Mouse (Mus musculus) liver, adult 2 months (tissue): ENCODE results near the gene Dok5.

Experiments used
- CTCF ChIP-seq: fragments of 200-500 bp; IDR thresholded peaks from 2 replicates; pipeline ENCODE4 v1.5.1; 2011; ENCODE audit warnings: low read depth, low read length, control low read depth
- POLR2A ChIP-seq: fragments of 200-500 bp; IDR thresholded peaks from 2 replicates; pipeline ENCODE4 v1.6.1; 2011; ENCODE audit warnings: low read length, control low read depth; ENCODE audit not compliant: insufficient read depth; ENCODE audit errors: extremely low read depth

GRCm38 (mm10) chr2:170850058-170850457 lies 118.5 kb downstream of the Dok5 start:
- no peak for TF ChIP-seq CTCF
- TF ChIP-seq POLR2A = no peak
